Mouse (Mus musculus) E14TG2a.4 (cell line): ENCODE results near the gene Auts2.

Source experiments
- H3K27me3 ChIP-seq: 2 replicates; pipeline ENCODE4 v1.6.1; 2014; ENCODE audit warnings: low read length, control low read depth; ENCODE audit not compliant: insufficient read depth
- H3K36me3 ChIP-seq: 2 replicates; pipeline ENCODE4 v1.6.1; 2014; ENCODE audit warnings: low read length, control low read depth; ENCODE audit not compliant: insufficient read depth
- H3K4me1 ChIP-seq: replicated peaks from 2 replicates; pipeline ENCODE4 v1.6.1; 2014; ENCODE audit warnings: low read depth, low read length, control low read depth
- H3K4me3 ChIP-seq: replicated peaks from 2 replicates; pipeline ENCODE4 v1.5.1; 2014; ENCODE audit warnings: mild to moderate bottlenecking, low read length
- H3K9me3 ChIP-seq: 2 replicates; pipeline ENCODE4 v1.6.1; 2014; ENCODE audit warnings: low read length, control low read depth
- CTCF ChIP-seq: conservative IDR thresholded peaks from 2 replicates; pipeline ENCODE4 v1.5.1; 2014; ENCODE audit warnings: low read length
- NANOG ChIP-seq: IDR thresholded peaks from 2 replicates; pipeline ENCODE4 v1.6.1; 2014; ENCODE audit warnings: borderline replicate concordance, low read length, mixed read lengths
- POU5F1 ChIP-seq: IDR thresholded peaks from 2 replicates; pipeline ENCODE4 v1.6.1; 2014; ENCODE audit warnings: low read length, borderline replicate concordance

The Auts2 gene

DNA sequence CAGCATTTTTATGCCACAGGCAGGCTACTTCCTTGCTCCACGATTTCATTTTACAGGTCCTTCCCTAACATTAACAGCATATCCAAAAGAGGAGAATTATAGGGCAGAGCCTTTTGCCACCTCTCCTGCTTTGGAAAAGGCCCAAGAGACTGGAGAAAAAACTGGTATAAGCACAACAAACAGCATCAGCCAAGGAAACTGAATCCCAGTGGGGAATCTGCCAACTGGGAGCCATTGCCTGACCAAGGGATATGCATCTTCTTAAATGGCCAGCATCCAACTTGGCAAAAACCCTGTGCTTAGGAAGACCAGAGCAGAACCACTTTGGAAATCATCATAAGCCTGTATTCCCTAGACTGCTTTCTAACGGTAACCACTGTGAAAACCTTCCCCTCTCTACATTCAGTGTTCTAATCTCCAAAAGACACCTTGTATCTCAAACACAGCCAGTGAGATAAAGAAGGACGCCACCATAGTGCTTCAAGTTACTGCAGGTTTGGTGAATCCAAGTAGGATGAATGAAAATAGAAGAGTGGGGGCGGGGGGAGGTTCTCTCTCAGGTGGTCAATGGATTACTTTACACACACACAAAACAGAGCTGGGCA lies 169.6 kb downstream of the Auts2 start:
- no peaks in the 10 kb centered on the region for H3K36me3 ChIP-seq
- no peak for TF ChIP-seq NANOG
- TF ChIP-seq CTCF: no peak
- TF ChIP-seq POU5F1: no peak

DNA sequence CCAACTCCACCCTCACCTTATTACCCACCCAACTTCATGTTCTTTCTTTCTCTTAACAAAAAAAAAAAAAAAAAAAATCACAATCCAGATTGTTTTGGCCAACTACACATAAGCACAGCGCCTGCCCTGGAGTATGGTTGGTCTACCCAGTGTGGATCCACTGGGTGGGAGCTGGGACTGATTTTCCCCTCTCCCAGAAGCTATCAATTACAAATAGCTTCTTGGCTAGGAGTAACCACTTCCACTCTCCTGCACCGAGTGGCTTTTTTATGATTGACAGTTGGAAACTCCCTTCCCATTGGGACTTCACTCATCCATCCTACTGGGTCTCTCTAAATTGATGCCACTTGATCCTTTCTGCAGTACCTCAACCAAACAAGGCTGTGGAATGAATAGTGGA lies 170.5 kb downstream of the Auts2 start:
- no peak overlapping the region for H3K4me3 ChIP-seq
- peaks cover 5% of the 10 kb centered on the region; the same call in 1 of the 2 replicates for H3K4me1 ChIP-seq
- H3K9me3 ChIP-seq: no peaks in the 10 kb centered on the region
- H3K36me3 ChIP-seq: no peaks in the 10 kb centered on the region
- TF ChIP-seq NANOG (no peak), CTCF (no peak), POU5F1 (no peak)
- H3K27me3 ChIP-seq: no peaks in the 10 kb centered on the region

More for the DNA sequence above, 169.6 kb downstream of the Auts2 start:
- Histone ChIP-seq H3K4me1 (peaks cover 5% of the 10 kb centered on the region; the same call in 1 of the 2 replicates), H3K27me3 (no peaks in the 10 kb centered on the region), H3K9me3 (no peaks in the 10 kb centered on the region), H3K4me3 (no peak overlapping the region)

DNA sequence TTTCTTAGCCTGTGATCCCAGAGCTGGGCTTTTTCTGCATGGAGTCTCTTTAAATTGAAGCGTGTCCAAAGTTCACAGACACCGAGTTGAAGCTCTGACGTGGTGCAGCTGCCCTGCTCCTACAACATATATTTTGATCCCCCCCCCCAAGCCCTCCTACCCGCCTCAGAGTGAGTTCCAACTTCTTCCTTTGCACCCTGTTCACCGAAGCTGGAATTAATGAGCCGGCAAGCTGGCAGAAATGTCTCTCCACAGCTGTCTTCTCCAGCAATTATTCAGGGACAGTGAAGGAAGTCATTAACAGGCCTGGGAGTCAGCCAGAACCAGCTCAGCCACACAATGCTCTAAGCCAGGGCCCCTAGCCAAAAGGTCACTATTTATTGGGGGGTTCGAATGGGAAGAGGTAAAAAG lies 174.5 kb downstream of the Auts2 start:
- no peaks in the 10 kb centered on the region for H3K36me3 ChIP-seq
- TF ChIP-seq NANOG (no peak), POU5F1 (no peak), CTCF (no peak)
- H3K4me3 ChIP-seq: no peak overlapping the region
- H3K4me1 ChIP-seq: peaks cover 5% of the 10 kb centered on the region; the same call in 1 of the 2 replicates
- no peaks in the 10 kb centered on the region for H3K27me3 ChIP-seq
- no peaks in the 10 kb centered on the region for H3K9me3 ChIP-seq

- H3K27me3 ChIP-seq: no peaks in the 10 kb centered on the region
- H3K4me1 ChIP-seq: no peaks in the 10 kb centered on the region
- no peak for TF ChIP-seq POU5F1
- no peaks in the 10 kb centered on the region for H3K36me3 ChIP-seq
- H3K9me3 ChIP-seq: peaks cover 5% of the 10 kb centered on the region; the same call in 1 of the 2 replicates
- no peak overlapping the region for H3K4me3 ChIP-seq
Observed at GRCm38 (mm10) chr5:132361276-132361675, 181.9 kb downstream of the Auts2 start.

DNA sequence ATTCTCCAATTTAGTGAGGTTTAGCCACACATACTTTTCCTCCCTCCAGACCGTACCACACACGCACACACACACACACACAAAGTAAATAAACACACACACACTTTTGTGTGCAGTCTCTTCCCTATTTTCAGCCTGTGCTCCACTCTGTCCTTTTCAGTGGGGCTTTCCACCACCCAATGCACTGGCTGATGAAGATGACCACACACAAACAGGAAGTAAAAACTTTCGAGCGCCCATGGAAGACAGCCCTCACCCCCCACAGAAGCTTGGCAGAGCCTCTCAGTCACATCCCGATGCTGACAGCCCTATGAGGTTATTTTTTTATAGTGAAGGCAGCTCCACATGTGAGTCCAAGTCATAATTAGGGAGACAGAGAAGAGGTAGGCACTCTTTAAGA lies 185.4 kb downstream of the Auts2 start:
- no peak overlapping the region for H3K4me3 ChIP-seq
- H3K27me3 ChIP-seq: no peaks in the 10 kb centered on the region
- H3K36me3 ChIP-seq: no peaks in the 10 kb centered on the region
- H3K4me1 ChIP-seq: no peaks in the 10 kb centered on the region
- peaks cover 5% of the 10 kb centered on the region; the same call in 1 of the 2 replicates for H3K9me3 ChIP-seq
- no peak for TF ChIP-seq POU5F1
- TF ChIP-seq NANOG: no peak
- TF ChIP-seq CTCF: no peak

GRCm38 (mm10) chr5:132355935-132356334 lies 187.2 kb downstream of the Auts2 start:
- Histone ChIP-seq H3K4me3 (no peak overlapping the region), H3K9me3 (peaks cover 5% of the 10 kb centered on the region; the same call in 1 of the 2 replicates), H3K36me3 (no peaks in the 10 kb centered on the region), H3K4me1 (no peaks in the 10 kb centered on the region), H3K27me3 (no peaks in the 10 kb centered on the region)
- no peak for TF ChIP-seq POU5F1
- TF ChIP-seq CTCF: no peak
- TF ChIP-seq NANOG: no peak

- Histone ChIP-seq H3K9me3 (no peaks in the 10 kb centered on the region), H3K4me3 (no peak overlapping the region), H3K4me1 (no peaks in the 10 kb centered on the region), H3K27me3 (no peaks in the 10 kb centered on the region), H3K36me3 (no peaks in the 10 kb centered on the region)
- no peak for TF ChIP-seq CTCF
- no peak for TF ChIP-seq POU5F1
- TF ChIP-seq NANOG: no peak
Observed at GRCm38 (mm10) chr5:132352437-132352836, 190.7 kb downstream of the Auts2 start.

- no peaks in the 10 kb centered on the region for H3K9me3 ChIP-seq
- H3K4me1 ChIP-seq: no peaks in the 10 kb centered on the region
- H3K36me3 ChIP-seq: no peaks in the 10 kb centered on the region
- no peaks in the 10 kb centered on the region for H3K27me3 ChIP-seq
- TF ChIP-seq NANOG (no peak), POU5F1 (no peak), CTCF (no peak)
- no peak overlapping the region for H3K4me3 ChIP-seq
Observed at GRCm38 (mm10) chr5:132351139-132351538, 192.0 kb downstream of the Auts2 start.

GRCm38 (mm10) chr5:132341315-132341714 lies 201.8 kb downstream of the Auts2 start:
- H3K36me3 ChIP-seq: no peaks in the 10 kb centered on the region
- no peak overlapping the region for H3K4me3 ChIP-seq
- no peak for TF ChIP-seq NANOG
- TF ChIP-seq POU5F1: no peak
- no peak for TF ChIP-seq CTCF
- no peaks in the 10 kb centered on the region for H3K4me1 ChIP-seq
- peaks cover 9% of the 10 kb centered on the region; the same call in 1 of the 2 replicates for H3K9me3 ChIP-seq
- H3K27me3 ChIP-seq: no peaks in the 10 kb centered on the region
